Mouse (Mus musculus) cerebellum, adult 2 months (tissue): Measurements from ENCODE around the gene Aoc1. TPM values are rescaled to one million over a fixed set of nuclear protein-coding genes. Genes with fewer than 3 reads are reported as not detected.
"Not testable (repeated sequence)": the region's sequence is repeated elsewhere in the genome, so short reads cannot be mapped to it uniquely, and the experiment has no call there.

Experiments used
- DNase-seq, 2 experiments: peaks; one replicate each; pipeline ENCODE4 v3.0.0; 2021
- H3K27ac ChIP-seq: fragments of 200-500 bp; 2 replicates; pipeline ENCODE4 v1.5.1; 2012; ENCODE audit warnings: low read length, control low read depth, inconsistent platforms; ENCODE audit not compliant: insufficient read depth
- H3K27me3 ChIP-seq: fragments of 200-500 bp; 2 replicates; pipeline ENCODE4 v1.6.1; 2012; ENCODE audit warnings: inconsistent platforms, mild to moderate bottlenecking, low read length, moderate library complexity; ENCODE audit not compliant: control insufficient read depth, insufficient read depth
- H3K4me1 ChIP-seq: fragments of 200-500 bp; 2 replicates; pipeline ENCODE4 v1.6.1; 2011; ENCODE audit warnings: low read length; ENCODE audit not compliant: control insufficient read depth, insufficient read depth
- H3K4me3 ChIP-seq: fragments of 200-500 bp; replicated peaks from 2 replicates; pipeline ENCODE3; 2011; ENCODE audit warnings: mild to moderate bottlenecking, low read depth, low read length, control low read depth; ENCODE audit not compliant: insufficient read depth
- CTCF ChIP-seq: fragments of 200-500 bp; IDR thresholded peaks from 2 replicates; pipeline ENCODE4 v1.5.1; 2011; ENCODE audit warnings: low read depth, mild to moderate bottlenecking, control low read depth, low read length, moderate library complexity, borderline replicate concordance; ENCODE audit not compliant: insufficient read depth
- POLR2A ChIP-seq: fragments of 200-500 bp; IDR thresholded peaks from 2 replicates; pipeline ENCODE4 v1.6.1; 2011; ENCODE audit warnings: low read length, control low read depth, borderline replicate concordance; ENCODE audit not compliant: insufficient read depth
- WGBS: fragments of 180-500 bp; shearing (Covaris S2); methylation state at CpG from one replicate; pipeline ENCODE4 v1.1.7; 2018; 5-methylcytosine and 5-hydroxymethylcytosine counted together
- polyA plus RNA-seq: library from polyadenylated mRNA; depleted of rRNA; stranded (reverse); fragments of >200 nt; gene quantifications from 2 replicates; pipeline ENCODE4 v1.2.3, GENCODE M21; 2012

Gene Aoc1
- polyA plus RNA-seq, 1 experiment, result 0.31 TPM

DNA sequence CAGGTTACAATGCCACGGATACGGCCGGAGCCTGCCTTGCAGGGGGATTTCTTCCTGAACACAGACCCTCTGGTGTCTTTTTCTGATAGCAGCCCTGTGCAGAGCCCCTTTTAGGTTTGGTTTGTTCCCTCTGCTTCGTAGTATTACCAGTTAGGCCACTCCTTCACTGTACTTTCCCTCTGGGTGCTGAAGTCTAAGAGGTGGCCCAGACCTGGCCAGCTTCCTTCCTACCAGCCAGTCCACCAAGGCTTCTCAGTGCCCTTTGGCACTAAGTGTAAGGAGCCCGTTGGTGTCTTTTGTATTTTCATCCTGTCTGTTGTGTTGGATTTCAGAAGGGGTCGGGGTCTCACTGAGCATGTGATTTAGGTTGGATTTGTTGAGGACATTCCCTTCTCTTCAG lies 2.8 kb downstream of the Aoc1 start:
- WGBS, result 82% methylated on average over 6 of the region's 6 CpGs
- no peaks in the 10 kb centered on the region for H3K27me3 ChIP-seq
- H3K4me1 ChIP-seq, result no peaks in the 10 kb centered on the region
- no peak overlapping the region for H3K27ac ChIP-seq
- no peak for DNase-seq
- H3K4me3 ChIP-seq, result no peak overlapping the region
- TF ChIP-seq POLR2A (no peak), CTCF (no peak)

DNA sequence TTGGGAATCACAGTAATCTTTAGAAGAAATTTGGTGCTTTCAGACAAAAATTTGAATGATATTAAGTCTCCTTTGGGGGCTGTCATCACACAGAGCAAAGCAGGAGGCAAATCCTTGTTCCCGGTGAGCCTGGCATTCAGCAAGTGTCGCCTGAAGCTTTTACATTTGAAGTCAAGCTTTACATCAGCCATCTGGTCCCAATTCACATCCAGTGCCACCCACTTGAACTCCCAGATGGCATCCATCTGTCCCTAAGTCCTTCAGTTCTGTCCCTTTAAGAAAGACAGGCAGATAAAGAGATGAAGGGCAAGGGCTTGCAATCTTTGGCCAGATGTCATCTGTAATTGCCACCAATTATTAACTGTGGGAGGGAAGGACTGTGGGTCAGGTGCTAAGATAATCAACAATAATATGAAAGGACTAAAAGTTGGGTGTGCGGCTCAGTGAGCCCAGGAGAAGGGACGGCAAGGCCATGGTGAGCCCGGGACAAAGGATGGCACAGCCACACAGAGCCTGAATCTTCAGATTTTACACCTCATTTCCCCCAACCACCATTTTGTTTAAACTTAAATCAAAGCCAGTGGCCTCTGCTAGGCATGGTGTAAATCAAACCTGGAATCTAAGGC lies 3.9 kb downstream of the Aoc1 start:
- Histone ChIP-seq H3K4me3 (no peak overlapping the region), H3K27me3 (no peaks in the 10 kb centered on the region), H3K4me1 (no peaks in the 10 kb centered on the region), H3K27ac (no peak overlapping the region)
- peak; percentile 27 to 53 for DNase-seq
- WGBS, result 35% methylated on average over 5 of the region's 5 CpGs
- TF ChIP-seq POLR2A (no peak), CTCF (no peak)

DNA sequence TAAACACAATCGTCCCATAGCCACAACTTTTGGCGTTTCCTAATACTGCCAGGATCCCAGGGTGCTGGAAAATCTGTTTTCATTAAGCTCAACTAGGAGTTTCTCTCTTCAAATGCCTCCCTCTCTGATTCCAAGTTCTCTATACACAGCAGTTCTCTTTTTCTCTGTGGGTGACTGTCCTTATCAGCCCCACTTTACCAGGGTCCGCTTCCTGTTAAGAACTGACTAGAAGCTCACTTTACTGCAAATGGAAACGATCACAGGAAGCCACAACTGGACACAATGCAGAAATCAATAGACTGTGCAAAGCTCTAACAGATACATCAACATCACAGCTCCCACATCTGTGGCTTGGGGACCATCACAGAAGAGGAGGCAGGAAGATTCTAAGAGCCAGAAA lies 21.5 kb downstream of the Aoc1 start:
- H3K4me1 ChIP-seq, result no peaks in the 10 kb centered on the region
- H3K27me3 ChIP-seq, result no peaks in the 10 kb centered on the region
- no peak for TF ChIP-seq POLR2A
- no peak for TF ChIP-seq CTCF
- 54% methylated on average over 4 of the region's 4 CpGs for WGBS
- H3K4me3 ChIP-seq, result no peak overlapping the region
- DNase-seq, result no peak
- H3K27ac ChIP-seq, result no peak overlapping the region

DNA sequence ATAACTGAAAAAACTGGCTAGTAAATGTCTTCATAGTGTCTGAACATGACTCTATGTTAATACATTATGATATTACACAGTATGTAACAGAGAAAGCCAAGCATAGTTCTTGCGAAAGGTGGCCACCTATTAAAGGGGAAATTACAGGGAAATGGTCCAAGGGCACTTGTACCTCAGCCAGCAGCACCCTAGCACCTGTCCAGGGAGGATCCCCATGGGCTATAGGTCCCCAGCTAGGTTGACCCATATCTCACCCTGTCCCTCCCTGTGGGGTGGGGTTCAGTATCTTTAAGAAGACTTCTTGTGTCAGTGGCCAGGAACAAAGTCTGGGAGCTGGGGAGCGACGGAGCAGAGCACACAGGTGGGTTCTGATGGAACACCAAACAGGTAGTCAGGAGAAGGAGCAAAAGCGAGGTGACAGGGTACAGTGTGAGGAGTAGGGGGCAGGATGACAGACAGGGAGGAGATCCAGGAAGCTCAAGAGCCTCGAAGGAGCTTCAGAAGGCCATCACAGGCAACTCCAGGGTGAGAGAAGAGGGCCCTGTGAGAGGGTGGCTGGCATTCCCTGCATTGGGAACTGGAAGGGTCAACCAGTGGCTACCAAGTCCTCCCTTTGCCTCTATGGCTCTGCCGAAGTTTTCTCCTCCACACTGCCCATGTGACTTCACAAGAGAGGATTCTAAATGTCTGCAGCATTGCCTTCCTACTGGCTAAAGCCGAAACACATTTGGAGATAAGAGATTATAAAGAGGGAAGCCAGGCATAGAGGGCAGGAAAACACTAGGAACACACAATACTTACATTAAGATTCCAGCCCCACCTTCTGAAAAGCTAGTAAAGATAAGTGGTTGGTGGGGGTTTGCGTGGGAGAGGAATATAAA lies 22.5 kb downstream of the Aoc1 start:
- Histone ChIP-seq H3K4me1 (no peaks in the 10 kb centered on the region), H3K27ac (no peak overlapping the region), H3K27me3 (no peaks in the 10 kb centered on the region), H3K4me3 (no peak overlapping the region)
- peak in 1 of 2 experiments; percentile 1 for DNase-seq
- WGBS, result 88% methylated on average over 8 of the region's 8 CpGs
- TF ChIP-seq POLR2A, result no peak
- no peak for TF ChIP-seq CTCF

DNA sequence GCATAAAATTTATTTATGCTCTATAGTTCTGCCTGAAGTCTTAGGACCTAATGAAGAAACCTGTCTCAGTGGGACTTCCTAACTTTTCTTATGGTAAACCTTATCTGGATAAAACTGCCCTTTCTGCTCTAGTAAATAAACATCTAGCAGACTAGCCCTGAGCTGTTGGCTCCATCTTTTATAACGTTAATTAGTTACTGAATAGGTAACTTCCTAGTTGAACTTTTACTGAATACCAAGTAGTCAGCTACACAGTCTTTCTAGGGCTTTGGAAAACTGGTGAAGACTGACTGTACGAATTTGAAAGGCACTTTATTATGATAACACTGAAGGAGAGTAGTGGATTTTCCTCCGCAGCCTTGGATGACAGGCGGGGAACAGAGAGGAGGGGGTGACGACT lies 23.2 kb downstream of the Aoc1 start:
- no peaks in the 10 kb centered on the region for H3K4me1 ChIP-seq
- no peak overlapping the region for H3K27ac ChIP-seq
- WGBS, result 89% methylated on average over 5 of the region's 5 CpGs
- TF ChIP-seq CTCF (no peak), POLR2A (no peak)
- DNase-seq, result no peak
- no peak overlapping the region for H3K4me3 ChIP-seq
- H3K27me3 ChIP-seq, result no peaks in the 10 kb centered on the region

DNA sequence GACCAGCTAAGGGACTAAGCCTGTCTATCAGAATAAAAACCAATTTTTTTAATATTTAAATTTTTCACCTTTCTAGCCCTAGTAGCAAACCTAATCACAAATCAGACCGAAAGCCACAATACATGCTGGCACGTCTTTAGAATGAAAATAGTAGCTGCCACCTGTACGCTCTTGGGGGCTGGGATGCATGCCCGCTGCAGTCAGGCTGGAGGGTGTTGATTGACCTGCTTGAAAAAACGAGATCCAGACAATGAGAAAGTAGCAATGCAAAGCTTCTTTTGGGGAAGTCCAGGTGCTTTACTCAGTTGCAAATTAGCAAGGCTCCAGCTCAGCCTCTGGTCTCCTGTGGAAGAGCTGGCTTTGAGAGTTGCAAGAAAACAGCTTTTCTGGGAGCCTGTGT lies 24.3 kb downstream of the Aoc1 start:
- Histone ChIP-seq H3K4me1 (no peaks in the 10 kb centered on the region), H3K27me3 (no peaks in the 10 kb centered on the region), H3K4me3 (no peak overlapping the region), H3K27ac (no peak overlapping the region)
- WGBS, result 75% methylated on average over 5 of the region's 5 CpGs
- TF ChIP-seq CTCF (no peak), POLR2A (no peak)
- no peak for DNase-seq

DNA sequence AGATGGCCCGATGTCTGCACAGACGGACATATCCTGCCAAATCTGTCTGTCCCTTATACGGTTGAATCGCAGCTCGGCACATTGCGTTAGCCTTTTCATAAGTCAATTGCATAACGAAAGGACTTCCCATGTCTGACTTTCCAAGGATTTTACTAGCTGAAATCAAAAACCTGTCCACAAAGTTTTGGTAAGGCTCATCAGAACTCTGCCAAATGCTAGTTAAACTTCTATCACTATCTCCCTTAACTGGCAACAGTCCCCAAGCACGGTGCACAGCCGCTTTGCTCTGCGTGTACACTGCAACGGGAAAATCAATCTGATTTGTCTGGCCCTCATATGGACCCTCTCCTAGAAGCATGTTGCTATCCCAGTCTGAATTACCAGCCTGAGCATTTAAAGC lies 28.6 kb downstream of the Aoc1 start:
- H3K27ac ChIP-seq, H3K27me3 ChIP-seq, H3K4me1 ChIP-seq, H3K4me3 ChIP-seq, DNase-seq: not testable (repeated sequence)
- 73% methylated on average over 11 of the region's 11 CpGs for WGBS

DNA sequence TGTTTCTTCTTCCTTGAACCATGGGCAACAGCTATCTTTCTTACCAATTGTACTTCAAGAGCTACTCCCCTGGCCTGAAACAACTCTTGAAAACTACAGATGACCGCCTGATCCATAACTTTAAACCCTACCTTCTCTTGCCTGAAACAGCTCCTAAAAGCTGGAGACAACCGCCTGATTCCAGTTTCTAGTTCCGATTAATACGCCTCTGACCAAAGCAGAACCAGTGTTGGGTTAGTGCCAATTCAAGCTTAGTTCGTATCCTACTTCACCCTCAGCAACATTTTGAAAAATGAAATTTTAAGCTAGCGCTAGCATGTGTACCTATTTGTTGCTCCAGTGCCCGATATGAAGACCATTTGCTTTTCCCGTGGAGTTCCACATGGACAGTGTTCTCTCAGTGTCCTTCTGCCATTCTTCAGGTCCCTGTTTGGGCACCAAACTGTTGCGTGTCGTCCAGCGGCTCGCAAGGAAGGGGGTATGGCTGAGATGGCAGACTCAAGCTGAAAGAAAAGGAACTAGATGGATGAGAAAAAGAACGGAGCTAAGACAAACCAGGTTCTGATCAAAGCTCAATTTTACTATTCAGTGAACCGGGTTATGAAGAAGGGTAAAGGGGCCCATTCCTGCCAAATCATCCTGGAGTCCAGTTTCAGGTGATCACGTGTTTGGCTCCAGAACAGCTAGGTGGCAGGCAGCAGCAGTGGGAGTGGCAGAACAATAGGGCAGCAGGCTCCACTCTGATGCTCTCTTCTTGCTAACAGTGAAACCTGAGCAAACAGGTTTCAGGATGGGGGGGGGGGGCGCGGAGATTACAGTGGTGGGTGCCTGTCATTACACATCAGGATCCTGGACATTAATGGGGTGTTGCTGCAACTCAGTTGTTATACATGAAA lies 30.1 kb downstream of the Aoc1 start:
- no peak overlapping the region for H3K4me3 ChIP-seq
- WGBS, result 87% methylated on average over 17 of the region's 17 CpGs
- no peaks in the 10 kb centered on the region for H3K4me1 ChIP-seq
- no peak overlapping the region for H3K27ac ChIP-seq
- no peak for TF ChIP-seq CTCF
- TF ChIP-seq POLR2A, result no peak
- DNase-seq, result no peak
- no peaks in the 10 kb centered on the region for H3K27me3 ChIP-seq
